Mouse (Mus musculus) limb, embryonic 12.5 days (tissue): Measurements from ENCODE around the gene Fam19a2. TPM values are rescaled to one million over a fixed set of nuclear protein-coding genes. Genes with fewer than 3 reads are reported as not detected.

Experiments used
- ATAC-seq: fragments of 200-750 bp; cut with Nextera tagmentation; 2 replicates; pipeline ENCODE4 v1.8.0; 2017; ENCODE audit warnings: low read depth, moderate TSS enrichment; ENCODE audit not compliant: insufficient number of reproducible peaks, insufficient read depth, low FRiP score, low TSS enrichment
- H3K27ac ChIP-seq: fragments of 300-500 bp; sonication (generic); 2 replicates; pipeline ENCODE4 v1.5.1; 2016; ENCODE audit warnings: mild to moderate bottlenecking, moderate library complexity
- H3K27me3 ChIP-seq: fragments of 300-500 bp; sonication (generic); 2 replicates; pipeline ENCODE4 v1.6.1; 2016; ENCODE audit warnings: mild to moderate bottlenecking, moderate library complexity
- H3K36me3 ChIP-seq: fragments of 300-500 bp; sonication (generic); 2 replicates; pipeline ENCODE4 v1.6.1; 2016; ENCODE audit warnings: mild to moderate bottlenecking, moderate library complexity
- H3K4me1 ChIP-seq: fragments of 300-500 bp; sonication (generic); replicated peaks from 2 replicates; pipeline ENCODE4 v1.6.1; 2016
- H3K4me2 ChIP-seq: fragments of 300-500 bp; sonication (generic); 2 replicates; pipeline ENCODE4 v1.6.1; 2016; ENCODE audit warnings: mild to moderate bottlenecking, moderate library complexity
- H3K4me3 ChIP-seq: fragments of 300-500 bp; sonication (generic); replicated peaks from 2 replicates; pipeline ENCODE4 v1.5.1; 2016; ENCODE audit warnings: mild to moderate bottlenecking
- H3K9ac ChIP-seq: fragments of 300-500 bp; sonication (generic); replicated peaks from 2 replicates; pipeline ENCODE4 v1.6.1; 2016; ENCODE audit warnings: mild to moderate bottlenecking, moderate library complexity
- H3K9me3 ChIP-seq: fragments of 300-500 bp; sonication (generic); 2 replicates; pipeline ENCODE4 v1.6.1; 2016; ENCODE audit warnings: mild to moderate bottlenecking, moderate library complexity
- WGBS: fragments of 180-500 bp; shearing (Covaris S2); methylation state at CpG from one replicate; pipeline ENCODE4 v1.1.7; 2016; 5-methylcytosine and 5-hydroxymethylcytosine counted together
- polyA plus RNA-seq: library from polyadenylated mRNA; unstranded; fragments of >200 nt; fragmentation: Nextera tagmentation; extraction: Ambion mirVana; gene quantifications from 2 replicates; pipeline ENCODE4 v1.2.1, GENCODE M21; 2016

The Fam19a2 gene
- polyA plus RNA-seq, 1 experiment from 2014 or later: 5.9 TPM

DNA sequence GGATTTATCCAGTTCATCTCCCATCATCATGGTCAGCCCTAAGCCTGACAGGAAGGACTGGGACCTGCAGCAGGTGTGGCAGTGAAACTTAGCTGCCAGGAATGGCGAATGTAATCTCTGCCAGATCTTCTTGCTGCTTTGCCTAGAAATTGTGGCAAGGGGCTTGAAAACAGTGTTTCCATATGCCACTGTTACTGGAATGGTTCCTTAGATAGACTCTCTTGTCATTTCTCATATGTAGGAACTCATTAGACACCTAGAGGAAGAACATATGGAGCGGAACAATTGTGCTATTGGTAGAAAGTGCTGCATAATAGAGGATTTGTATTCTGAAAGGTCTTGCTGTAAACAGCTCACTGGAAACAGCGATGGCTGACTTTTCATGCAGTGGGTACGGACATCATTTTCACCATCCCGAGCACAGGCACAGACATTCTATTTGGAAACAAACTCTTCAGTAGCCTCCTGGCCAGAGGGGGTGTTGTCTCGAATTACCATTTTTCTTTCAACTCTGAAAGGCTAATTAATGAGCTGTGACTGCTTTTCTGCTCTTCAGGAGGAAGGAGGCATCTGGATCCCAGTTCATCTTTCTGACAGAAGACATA lies 488.0 kb downstream of the Fam19a2 start:
- no peak for ATAC-seq
- no peaks in the 10 kb centered on the region for H3K36me3 ChIP-seq
- no peak overlapping the region for H3K4me2 ChIP-seq
- H3K27ac ChIP-seq: no peak overlapping the region
- H3K4me3 ChIP-seq: no peak overlapping the region
- H3K9me3 ChIP-seq: no peaks in the 10 kb centered on the region
- no peaks in the 10 kb centered on the region for H3K27me3 ChIP-seq
- H3K4me1 ChIP-seq: no peaks in the 10 kb centered on the region
- H3K9ac ChIP-seq: no peak overlapping the region
- WGBS: 53% methylated on average over 6 of the region's 6 CpGs

- no peaks in the 10 kb centered on the region for H3K9me3 ChIP-seq
- H3K4me2 ChIP-seq: no peak overlapping the region
- no peaks in the 10 kb centered on the region for H3K36me3 ChIP-seq
- WGBS: 86% methylated on average over 3 of the region's 3 CpGs
- no peak overlapping the region for H3K9ac ChIP-seq
- H3K4me3 ChIP-seq: no peak overlapping the region
- no peak overlapping the region for H3K27ac ChIP-seq
- H3K4me1 ChIP-seq: no peaks in the 10 kb centered on the region
- no peak for ATAC-seq
- H3K27me3 ChIP-seq: no peaks in the 10 kb centered on the region
Measured at GRCm38 (mm10) chr10:123752755-123753154, 489.0 kb downstream of the Fam19a2 start.

GRCm38 (mm10) chr10:123753996-123754395 lies 490.2 kb downstream of the Fam19a2 start:
- whole genome bisulfite sequencing: 93% methylated on average over 4 of the region's 4 CpGs
- Histone ChIP-seq H3K27ac (no peak overlapping the region), H3K4me1 (no peaks in the 10 kb centered on the region), H3K36me3 (no peaks in the 10 kb centered on the region), H3K9ac (no peak overlapping the region), H3K27me3 (no peaks in the 10 kb centered on the region), H3K9me3 (no peaks in the 10 kb centered on the region), H3K4me3 (no peak overlapping the region), H3K4me2 (no peak overlapping the region)
- ATAC-seq: no peak

- ATAC-seq: no peak
- Histone ChIP-seq H3K36me3 (no peaks in the 10 kb centered on the region), H3K4me3 (no peak overlapping the region), H3K9me3 (no peaks in the 10 kb centered on the region), H3K4me2 (no peak overlapping the region), H3K27me3 (no peaks in the 10 kb centered on the region), H3K4me1 (0 out of 2 replicates have a peak, but pooled peaks cover 2% of the 10 kb centered on the region), H3K9ac (no peak overlapping the region), H3K27ac (no peak overlapping the region)
- 91% methylated on average over 2 of the region's 2 CpGs for WGBS
Measured at GRCm38 (mm10) chr10:123789374-123789773, 525.6 kb downstream of the Fam19a2 start.

Other genes with a start within 250 kb of the Fam19a2 start
- 42.5 and 42.6 TPM in 2 replicates for gene Mon2, start 187.5 kb upstream of the Fam19a2 start, polyA plus RNA-seq
- gene Usp15, start 67.0 kb upstream of the Fam19a2 start, polyA plus RNA-seq: 68.0 and 69.9 TPM in 2 replicates